Mouse (Mus musculus): ENCODE data around the gene Med17. TPM values are rescaled to one million over a fixed set of nuclear protein-coding genes. Genes with fewer than 3 reads are reported as not detected.

Gene Med17
- polyA plus RNA-seq, 1 experiment from 2014 or later: 25.8 TPM

GRCm38 (mm10) chr9:15273981-15274380, 5.8 kb downstream of the Med17 start:
- no peak for ATAC-seq
- WGBS: 100% methylated on average over 2 of the region's 2 CpGs
- Histone ChIP-seq H3K36me3 (ENCODE audit: control insufficient read depth, insufficient read depth, low read length) (peaks cover 54% of the 10 kb centered on the region), H3K9me3 (ENCODE audit: control insufficient read depth, low read length) (no peaks in the 10 kb centered on the region), H3K4me1 (ENCODE audit: control insufficient read depth, insufficient read depth, low read depth, low read length) (peaks cover 14% of the 10 kb centered on the region), H3K4me2 (ENCODE audit: low read length) (no peak overlapping the region), H3K27me3 (replicated peaks; ENCODE audit: control insufficient read depth, insufficient read depth, low read length) (no peaks in the 10 kb centered on the region), H3K9ac (ENCODE audit: low read depth, low read length) (no peak overlapping the region), H3K4me3 (ENCODE audit: low read length) (no peak overlapping the region), H3K27ac (ENCODE audit: low read depth, low read length) (no peak overlapping the region)

DNA sequence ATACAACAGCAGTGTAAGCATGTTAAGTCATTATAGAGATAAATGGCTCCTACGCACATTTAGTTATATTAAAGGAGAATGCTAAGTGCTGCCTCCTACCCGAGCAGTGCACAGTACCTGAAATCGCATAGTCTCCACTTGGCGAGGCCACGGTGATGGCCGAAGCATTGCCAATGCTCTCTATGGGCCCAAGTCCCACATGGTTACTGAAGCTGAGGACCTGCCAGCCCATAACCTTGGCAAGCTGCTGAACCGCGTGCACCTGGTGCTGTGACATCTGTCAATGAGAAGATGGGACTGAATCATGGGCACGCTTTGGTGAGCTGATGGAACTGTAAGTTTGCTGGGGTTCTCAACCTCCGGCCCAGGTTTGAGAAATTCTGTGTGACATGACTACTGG, 16.2 kb downstream of the Med17 start:
- no peaks in the 10 kb centered on the region for H3K27me3 ChIP-seq (replicated peaks; ENCODE audit: control insufficient read depth, insufficient read depth, low read length)

GRCm38 (mm10) chr9:15261980-15262379, 17.8 kb downstream of the Med17 start:
- Histone ChIP-seq H3K9ac (ENCODE audit: low read depth, low read length) (no peak overlapping the region), H3K27ac (ENCODE audit: low read depth, low read length) (no peak overlapping the region), H3K36me3 (ENCODE audit: control insufficient read depth, insufficient read depth, low read length) (peaks cover 52% of the 10 kb centered on the region), H3K4me1 (ENCODE audit: control insufficient read depth, insufficient read depth, low read depth, low read length) (no peaks in the 10 kb centered on the region), H3K4me2 (ENCODE audit: low read length) (no peak overlapping the region), H3K9me3 (ENCODE audit: control insufficient read depth, low read length) (no peaks in the 10 kb centered on the region), H3K4me3 (ENCODE audit: low read length) (no peak overlapping the region), H3K27me3 (replicated peaks; ENCODE audit: control insufficient read depth, insufficient read depth, low read length) (no peaks in the 10 kb centered on the region)
- 91% methylated on average over 8 of the region's 8 CpGs for WGBS
- no peak for ATAC-seq

More for the DNA sequence above, 16.2 kb downstream of the Med17 start:
- 97% methylated on average over 10 of the region's 10 CpGs for WGBS
- Histone ChIP-seq H3K4me2 (ENCODE audit: low read length) (no peak overlapping the region), H3K9ac (ENCODE audit: low read depth, low read length) (no peak overlapping the region), H3K9me3 (ENCODE audit: control insufficient read depth, low read length) (no peaks in the 10 kb centered on the region), H3K4me1 (ENCODE audit: control insufficient read depth, insufficient read depth, low read depth, low read length) (no peaks in the 10 kb centered on the region), H3K36me3 (ENCODE audit: control insufficient read depth, insufficient read depth, low read length) (peaks cover 59% of the 10 kb centered on the region), H3K27ac (ENCODE audit: low read depth, low read length) (no peak overlapping the region), H3K4me3 (ENCODE audit: low read length) (no peak overlapping the region)
- ATAC-seq: no peak

DNA sequence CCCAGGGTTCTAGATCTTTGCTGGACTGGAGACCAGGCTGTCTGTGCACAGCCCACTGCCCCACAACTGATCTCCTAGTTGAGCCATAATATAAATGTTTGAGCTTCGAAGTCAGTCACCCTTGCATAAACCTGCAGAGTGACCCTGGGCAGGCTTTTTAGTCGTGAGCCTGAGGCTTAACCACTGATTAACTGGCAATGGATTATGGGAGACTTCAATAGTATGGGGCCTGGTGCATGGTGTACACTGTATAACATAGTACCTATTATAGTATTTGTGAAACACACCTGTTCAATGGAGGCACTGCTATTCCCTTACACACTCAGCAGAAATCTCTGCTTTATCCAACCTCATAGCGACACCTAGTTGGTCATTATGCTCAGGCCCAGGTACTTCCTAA, 23.5 kb downstream of the Med17 start:
- Histone ChIP-seq H3K9me3 (ENCODE audit: control insufficient read depth, low read length) (no peaks in the 10 kb centered on the region), H3K4me3 (ENCODE audit: low read length) (no peak overlapping the region), H3K36me3 (ENCODE audit: control insufficient read depth, insufficient read depth, low read length) (peaks cover 10% of the 10 kb centered on the region), H3K4me2 (ENCODE audit: low read length) (no peak overlapping the region), H3K9ac (ENCODE audit: low read depth, low read length) (no peak overlapping the region), H3K27me3 (replicated peaks; ENCODE audit: control insufficient read depth, insufficient read depth, low read length) (no peaks in the 10 kb centered on the region), H3K4me1 (ENCODE audit: control insufficient read depth, insufficient read depth, low read depth, low read length) (no peaks in the 10 kb centered on the region), H3K27ac (ENCODE audit: low read depth, low read length) (no peak overlapping the region)
- WGBS: 73% methylated on average over 3 of the region's 3 CpGs
- no peak for ATAC-seq

DNA sequence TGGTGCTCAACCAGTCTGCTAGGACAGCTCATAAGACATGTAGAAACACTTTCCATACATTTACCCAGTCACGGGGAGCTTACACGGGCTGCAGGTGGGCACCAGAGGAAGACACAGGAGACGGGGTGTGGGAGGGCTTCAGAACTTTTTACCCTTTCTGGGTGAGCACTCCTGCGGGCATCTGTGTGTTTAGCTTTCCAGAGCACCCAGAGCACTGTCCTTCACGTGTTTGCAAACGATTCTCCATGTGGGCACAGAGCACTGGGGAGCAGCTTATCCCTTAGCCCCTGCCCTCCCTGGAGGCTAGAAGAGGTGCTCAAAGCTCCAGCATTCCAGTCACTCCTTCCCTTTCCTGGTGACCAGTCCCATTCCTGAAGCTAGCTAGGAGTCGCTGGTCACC, 25.2 kb downstream of the Med17 start:
- no peak overlapping the region for H3K4me2 ChIP-seq (ENCODE audit: low read length)
- WGBS: 86% methylated on average over 7 of the region's 7 CpGs
- no peak for ATAC-seq
- no peaks in the 10 kb centered on the region for H3K27me3 ChIP-seq (replicated peaks; ENCODE audit: control insufficient read depth, insufficient read depth, low read length)
- 0 out of 2 replicates have a peak, but pooled peaks cover 2% of the 10 kb centered on the region for H3K36me3 ChIP-seq (ENCODE audit: control insufficient read depth, insufficient read depth, low read length)
- H3K9ac ChIP-seq (ENCODE audit: low read depth, low read length): no peak overlapping the region
- no peak overlapping the region for H3K27ac ChIP-seq (ENCODE audit: low read depth, low read length)
- no peak overlapping the region for H3K4me3 ChIP-seq (ENCODE audit: low read length)
- H3K4me1 ChIP-seq (ENCODE audit: control insufficient read depth, insufficient read depth, low read depth, low read length): no peaks in the 10 kb centered on the region
- no peaks in the 10 kb centered on the region for H3K9me3 ChIP-seq (ENCODE audit: control insufficient read depth, low read length)

DNA sequence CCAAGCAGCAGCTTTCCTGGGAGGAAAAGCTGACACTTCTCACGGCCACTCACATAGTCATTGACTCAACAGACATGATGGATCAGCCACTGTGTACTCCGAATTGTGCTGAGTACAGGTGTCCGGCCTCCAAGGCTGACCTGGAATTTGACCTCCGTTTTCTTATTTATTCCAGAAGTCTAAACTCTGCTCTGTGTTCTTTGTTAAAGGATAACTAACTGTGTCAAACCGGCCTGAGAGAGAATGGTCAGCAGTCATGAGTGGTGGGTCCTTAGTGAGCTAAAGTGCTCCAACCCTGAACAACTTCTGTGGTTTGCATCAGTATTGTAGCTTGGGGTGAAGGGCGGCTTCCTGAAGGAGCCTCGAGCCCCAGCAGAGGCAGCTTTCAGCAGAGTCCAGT, 27.5 kb downstream of the Med17 start:
- Histone ChIP-seq H3K36me3 (ENCODE audit: control insufficient read depth, insufficient read depth, low read length) (no peaks in the 10 kb centered on the region), H3K4me1 (ENCODE audit: control insufficient read depth, insufficient read depth, low read depth, low read length) (no peaks in the 10 kb centered on the region), H3K27ac (ENCODE audit: low read depth, low read length) (no peak overlapping the region), H3K4me2 (ENCODE audit: low read length) (no peak overlapping the region), H3K9ac (ENCODE audit: low read depth, low read length) (no peak overlapping the region), H3K4me3 (ENCODE audit: low read length) (no peak overlapping the region), H3K9me3 (ENCODE audit: control insufficient read depth, low read length) (no peaks in the 10 kb centered on the region), H3K27me3 (replicated peaks; ENCODE audit: control insufficient read depth, insufficient read depth, low read length) (no peaks in the 10 kb centered on the region)
- ATAC-seq: no peak
- WGBS: 70% methylated on average over 7 of the region's 7 CpGs

DNA sequence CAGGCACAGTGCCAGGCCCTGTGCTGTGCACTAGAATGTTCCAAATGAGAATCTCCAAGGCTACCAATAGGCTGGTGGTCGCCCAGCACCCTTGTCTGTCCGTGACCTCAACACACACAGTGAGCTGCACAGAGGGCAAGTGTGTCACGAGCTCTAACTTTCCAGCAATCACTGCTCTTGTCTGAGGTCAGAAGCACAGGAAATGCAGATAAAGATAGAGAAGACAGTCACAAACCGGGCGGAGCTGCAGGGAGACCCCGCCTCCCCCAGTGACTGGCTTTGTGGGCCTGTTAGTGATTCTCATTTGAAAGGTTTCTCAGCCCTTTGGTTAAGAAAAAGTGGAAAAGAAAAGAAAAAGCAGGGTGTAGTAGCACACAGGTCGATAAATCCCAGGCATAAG, 29.4 kb downstream of the Med17 start:
- Histone ChIP-seq H3K9me3 (ENCODE audit: control insufficient read depth, low read length) (no peaks in the 10 kb centered on the region), H3K9ac (ENCODE audit: low read depth, low read length) (no peak overlapping the region), H3K27me3 (replicated peaks; ENCODE audit: control insufficient read depth, insufficient read depth, low read length) (no peaks in the 10 kb centered on the region), H3K4me1 (ENCODE audit: control insufficient read depth, insufficient read depth, low read depth, low read length) (no peaks in the 10 kb centered on the region), H3K27ac (ENCODE audit: low read depth, low read length) (no peak overlapping the region), H3K4me2 (ENCODE audit: low read length) (no peak overlapping the region), H3K36me3 (ENCODE audit: control insufficient read depth, insufficient read depth, low read length) (no peaks in the 10 kb centered on the region), H3K4me3 (ENCODE audit: low read length) (no peak overlapping the region)
- WGBS: 71% methylated on average over 7 of the region's 7 CpGs
- ATAC-seq: no peak

DNA sequence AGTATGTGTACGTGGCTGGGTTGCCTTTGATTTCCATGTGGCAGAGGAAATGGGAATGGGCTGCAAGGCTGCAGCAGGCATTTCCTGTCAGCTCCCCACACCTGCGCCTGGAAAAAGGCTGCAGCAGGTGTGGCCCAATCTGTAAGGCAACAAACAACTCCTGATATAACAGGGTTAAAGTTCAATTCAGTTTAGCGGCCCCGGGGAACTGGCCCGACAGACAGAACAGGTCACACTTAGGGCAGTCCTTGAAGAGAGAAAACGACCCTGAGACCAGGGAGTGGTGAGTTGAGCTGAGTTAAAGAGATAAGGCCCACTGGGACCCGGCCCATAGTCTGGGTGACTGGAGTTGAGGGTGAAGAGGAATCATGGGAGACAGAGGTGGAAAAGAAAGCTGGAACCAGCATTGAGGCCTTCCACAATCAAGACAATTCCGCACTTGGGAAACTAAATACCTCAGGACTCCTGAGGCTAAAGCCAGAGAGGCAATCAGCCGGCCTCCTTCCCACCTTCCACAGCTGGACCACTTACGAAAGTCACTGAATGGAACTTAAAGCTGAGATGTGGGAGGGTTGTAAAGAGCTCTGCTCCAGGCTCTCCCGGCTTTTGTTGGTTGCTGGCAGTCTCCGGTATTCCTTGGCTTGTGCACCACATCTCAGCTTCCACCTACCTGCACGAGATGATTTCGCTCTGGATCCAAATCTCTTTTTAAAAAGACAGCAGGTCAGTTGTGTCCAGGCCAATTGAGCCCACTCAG, 34.2 kb downstream of the Med17 start:
- Histone ChIP-seq H3K4me2 (ENCODE audit: low read length) (no peak overlapping the region), H3K9ac (ENCODE audit: low read depth, low read length) (no peak overlapping the region), H3K36me3 (ENCODE audit: control insufficient read depth, insufficient read depth, low read length) (no peaks in the 10 kb centered on the region), H3K4me1 (ENCODE audit: control insufficient read depth, insufficient read depth, low read depth, low read length) (no peaks in the 10 kb centered on the region), H3K27ac (ENCODE audit: low read depth, low read length) (no peak overlapping the region), H3K9me3 (ENCODE audit: control insufficient read depth, low read length) (no peaks in the 10 kb centered on the region), H3K27me3 (replicated peaks; ENCODE audit: control insufficient read depth, insufficient read depth, low read length) (no peaks in the 10 kb centered on the region), H3K4me3 (ENCODE audit: low read length) (no peak overlapping the region)
- 82% methylated on average over 14 of the region's 14 CpGs for WGBS
- no peak for ATAC-seq

- Histone ChIP-seq H3K27ac (ENCODE audit: low read depth, low read length) (no peak overlapping the region), H3K4me1 (ENCODE audit: control insufficient read depth, insufficient read depth, low read depth, low read length) (peaks cover 9% of the 10 kb centered on the region), H3K4me3 (ENCODE audit: low read length) (no peak overlapping the region), H3K4me2 (ENCODE audit: low read length) (no peak overlapping the region), H3K9ac (ENCODE audit: low read depth, low read length) (no peak overlapping the region), H3K27me3 (replicated peaks; ENCODE audit: control insufficient read depth, insufficient read depth, low read length) (no peaks in the 10 kb centered on the region), H3K9me3 (ENCODE audit: control insufficient read depth, low read length) (no peaks in the 10 kb centered on the region), H3K36me3 (ENCODE audit: control insufficient read depth, insufficient read depth, low read length) (no peaks in the 10 kb centered on the region)
- ATAC-seq: no peak
- 85% methylated on average over 1 of the region's 1 CpGs for WGBS
Measured at GRCm38 (mm10) chr9:15242130-15242529, 37.6 kb downstream of the Med17 start.
